Mouse (Mus musculus): ENCODE results near the gene Fut8. TPM values are rescaled to one million over a fixed set of nuclear protein-coding genes. Genes with fewer than 3 reads are reported as not detected.
A peak's percentile ranks its signal among the peaks of the same experiment; 100 is the strongest.

Gene Fut8
- polyA plus RNA-seq (2014; fragmentation: Nextera tagmentation; extraction: Ambion mirVana): 17.2 and 19.4 TPM in 2 replicates

DNA sequence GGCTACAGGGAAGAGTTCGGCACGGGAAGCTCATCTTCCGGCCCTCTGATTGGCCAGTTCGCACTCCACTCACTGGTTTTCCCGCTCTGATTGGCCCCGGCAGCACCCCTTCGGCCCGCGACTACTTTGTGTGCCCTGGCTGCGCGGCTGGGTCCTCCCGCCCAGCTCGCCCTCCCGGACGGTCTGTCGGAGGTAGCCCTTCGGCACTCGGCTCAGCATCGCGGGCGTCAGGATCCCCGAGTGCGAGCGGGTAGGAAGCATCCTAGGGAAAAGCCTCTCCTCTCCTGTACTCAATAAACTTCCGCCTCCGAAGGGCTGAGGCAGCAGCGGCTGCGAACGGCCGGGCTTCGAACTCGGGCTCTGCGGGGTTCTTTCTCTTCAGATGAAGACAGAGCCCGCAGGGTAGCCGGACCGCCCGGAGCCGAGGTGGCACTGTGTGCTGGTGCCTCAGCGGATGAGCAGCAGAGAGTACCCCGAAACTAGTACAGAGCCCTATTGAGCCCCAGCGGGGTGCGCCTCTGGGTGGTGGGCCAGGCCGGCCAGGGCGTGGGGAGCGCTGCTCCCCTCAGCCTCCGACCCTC lies at the start of gene Fut8:
Fut8 (plus strand) TSS at position 176 of the 581 bp plus-strand sequence.
- Histone ChIP-seq H3K27me3 (replicated peaks; ENCODE audit: control insufficient read depth, insufficient read depth, low read length) (no peaks in the 10 kb centered on the region), H3K27ac (ENCODE audit: low read depth) (peak within 1 kb of the TSS; percentile 88), H3K4me3 (ENCODE audit: low read depth, low read length) (peak within 1 kb of the TSS; percentile 73), H3K9ac (ENCODE audit: low read length) (peak within 1 kb of the TSS; percentile 87), H3K4me1 (replicated peaks; ENCODE audit: control insufficient read depth, insufficient read depth, low read length) (peaks cover 5% of the 10 kb centered on the region; the same call in 1 of the 2 replicates), H3K4me2 (ENCODE audit: low read length) (peak within 1 kb of the TSS; percentile 83), H3K9me3 (ENCODE audit: control insufficient read depth, low read length) (no peaks in the 10 kb centered on the region), H3K36me3 (ENCODE audit: control insufficient read depth, insufficient read depth, low read length) (no peaks in the 10 kb centered on the region)
- peak; percentile 92 for DNase-seq (ENCODE audit: low spot score)
- peak; percentile 78 for ATAC-seq (replicated peaks; ENCODE audit: low FRiP score, low TSS enrichment, low read depth)
- WGBS: under 1% methylated on average over 46 of the region's 46 CpGs

DNA sequence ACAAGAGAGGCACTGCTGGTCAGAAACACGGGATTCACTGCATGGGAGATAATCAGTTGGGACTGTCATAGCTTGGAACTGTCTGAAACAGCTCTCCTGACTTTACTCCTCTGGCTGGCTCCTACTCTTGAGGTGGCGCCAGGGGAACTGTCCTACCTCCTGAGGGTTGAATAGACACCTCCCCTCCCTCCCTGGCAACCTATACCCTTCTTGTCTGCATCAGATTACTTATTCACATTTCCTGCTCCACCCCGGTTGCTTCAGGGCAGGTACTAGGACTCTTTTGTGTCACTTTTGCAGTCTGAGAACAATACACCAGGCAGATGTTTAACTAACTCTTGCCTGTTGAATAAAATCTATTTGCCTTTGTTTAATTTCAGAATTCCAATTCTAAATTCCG lies 48.8 kb upstream of the Fut8 start:
- H3K36me3 ChIP-seq (ENCODE audit: control insufficient read depth, insufficient read depth, low read length): no peaks in the 10 kb centered on the region
- H3K9ac ChIP-seq (ENCODE audit: low read length): no peak overlapping the region
- H3K4me3 ChIP-seq (ENCODE audit: low read depth, low read length): no peak overlapping the region
- ATAC-seq (replicated peaks; ENCODE audit: low FRiP score, low TSS enrichment, low read depth) (no peak), DNase-seq (ENCODE audit: low spot score) (no peak)
- no peaks in the 10 kb centered on the region for H3K4me1 ChIP-seq (replicated peaks; ENCODE audit: control insufficient read depth, insufficient read depth, low read length)
- no peaks in the 10 kb centered on the region for H3K27me3 ChIP-seq (replicated peaks; ENCODE audit: control insufficient read depth, insufficient read depth, low read length)
- 34% methylated on average over 4 of the region's 4 CpGs for WGBS
- H3K4me2 ChIP-seq (ENCODE audit: low read length): no peak overlapping the region
- no peak overlapping the region for H3K27ac ChIP-seq (ENCODE audit: low read depth)
- no peaks in the 10 kb centered on the region for H3K9me3 ChIP-seq (ENCODE audit: control insufficient read depth, low read length)

DNA sequence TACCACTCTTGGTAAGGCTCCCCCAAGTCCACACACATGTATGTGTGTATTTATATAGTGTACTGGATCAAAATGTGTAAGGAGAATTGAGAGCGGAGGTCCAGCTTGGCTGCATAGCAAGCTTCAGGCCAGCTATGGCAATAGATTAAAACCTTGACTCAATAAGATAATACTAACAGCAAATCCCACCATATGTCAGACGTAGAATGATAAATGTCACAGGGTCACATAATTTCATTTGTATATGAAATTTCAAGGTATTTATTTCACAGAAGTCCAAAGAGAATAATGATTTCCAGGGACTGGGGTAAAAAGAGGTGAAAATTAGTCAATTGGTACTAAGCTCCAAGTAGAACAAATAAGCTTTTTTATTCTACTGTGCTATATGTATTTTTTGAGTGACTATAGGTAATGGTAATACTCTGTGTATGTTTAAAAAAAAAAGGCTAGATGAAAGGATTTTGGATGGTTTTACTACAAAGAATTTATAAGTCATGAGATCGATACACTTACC lies 47.9 kb upstream of the Fut8 start:
- ATAC-seq (replicated peaks; ENCODE audit: low FRiP score, low TSS enrichment, low read depth): no peak

GRCm38 (mm10) chr12:77191478-77192271 lies 46.2 kb upstream of the Fut8 start:
- no peak overlapping the region for H3K27ac ChIP-seq (ENCODE audit: low read depth)
- H3K27me3 ChIP-seq (replicated peaks; ENCODE audit: control insufficient read depth, insufficient read depth, low read length): no peaks in the 10 kb centered on the region
- 84% methylated on average over 9 of the region's 9 CpGs for WGBS
- H3K4me3 ChIP-seq (ENCODE audit: low read depth, low read length): no peak overlapping the region
- no peak overlapping the region for H3K4me2 ChIP-seq (ENCODE audit: low read length)
- ATAC-seq (replicated peaks; ENCODE audit: low FRiP score, low TSS enrichment, low read depth) (no peak), DNase-seq (ENCODE audit: low spot score) (no peak)
- 0 out of 2 replicates have a peak, but pooled peaks cover 2% of the 10 kb centered on the region for H3K9me3 ChIP-seq (ENCODE audit: control insufficient read depth, low read length)
- H3K4me1 ChIP-seq (replicated peaks; ENCODE audit: control insufficient read depth, insufficient read depth, low read length): no peaks in the 10 kb centered on the region
- H3K36me3 ChIP-seq (ENCODE audit: control insufficient read depth, insufficient read depth, low read length): no peaks in the 10 kb centered on the region
- H3K9ac ChIP-seq (ENCODE audit: low read length): no peak overlapping the region

More for the DNA sequence above, 47.9 kb upstream of the Fut8 start:
- H3K4me2 ChIP-seq (ENCODE audit: low read length): no peak overlapping the region
- H3K4me1 ChIP-seq (replicated peaks; ENCODE audit: control insufficient read depth, insufficient read depth, low read length): no peaks in the 10 kb centered on the region
- no peaks in the 10 kb centered on the region for H3K9me3 ChIP-seq (ENCODE audit: control insufficient read depth, low read length)
- H3K4me3 ChIP-seq (ENCODE audit: low read depth, low read length): no peak overlapping the region
- H3K36me3 ChIP-seq (ENCODE audit: control insufficient read depth, insufficient read depth, low read length): no peaks in the 10 kb centered on the region
- H3K27me3 ChIP-seq (replicated peaks; ENCODE audit: control insufficient read depth, insufficient read depth, low read length): no peaks in the 10 kb centered on the region
- no peak for DNase-seq (ENCODE audit: low spot score)
- WGBS: 82% methylated on average over 3 of the region's 3 CpGs
- no peak overlapping the region for H3K9ac ChIP-seq (ENCODE audit: low read length)
- H3K27ac ChIP-seq (ENCODE audit: low read depth): no peak overlapping the region

GRCm38 (mm10) chr12:77192714-77193113 lies 45.2 kb upstream of the Fut8 start:
- no peak overlapping the region for H3K27ac ChIP-seq (ENCODE audit: low read depth)
- 79% methylated on average over 3 of the region's 3 CpGs for WGBS
- no peak overlapping the region for H3K4me2 ChIP-seq (ENCODE audit: low read length)
- no peaks in the 10 kb centered on the region for H3K36me3 ChIP-seq (ENCODE audit: control insufficient read depth, insufficient read depth, low read length)
- ATAC-seq (replicated peaks; ENCODE audit: low FRiP score, low TSS enrichment, low read depth) (no peak), DNase-seq (ENCODE audit: low spot score) (no peak)
- H3K4me3 ChIP-seq (ENCODE audit: low read depth, low read length): no peak overlapping the region
- no peaks in the 10 kb centered on the region for H3K27me3 ChIP-seq (replicated peaks; ENCODE audit: control insufficient read depth, insufficient read depth, low read length)
- H3K9me3 ChIP-seq (ENCODE audit: control insufficient read depth, low read length): 0 out of 2 replicates have a peak, but pooled peaks cover 2% of the 10 kb centered on the region
- no peak overlapping the region for H3K9ac ChIP-seq (ENCODE audit: low read length)
- H3K4me1 ChIP-seq (replicated peaks; ENCODE audit: control insufficient read depth, insufficient read depth, low read length): no peaks in the 10 kb centered on the region

DNA sequence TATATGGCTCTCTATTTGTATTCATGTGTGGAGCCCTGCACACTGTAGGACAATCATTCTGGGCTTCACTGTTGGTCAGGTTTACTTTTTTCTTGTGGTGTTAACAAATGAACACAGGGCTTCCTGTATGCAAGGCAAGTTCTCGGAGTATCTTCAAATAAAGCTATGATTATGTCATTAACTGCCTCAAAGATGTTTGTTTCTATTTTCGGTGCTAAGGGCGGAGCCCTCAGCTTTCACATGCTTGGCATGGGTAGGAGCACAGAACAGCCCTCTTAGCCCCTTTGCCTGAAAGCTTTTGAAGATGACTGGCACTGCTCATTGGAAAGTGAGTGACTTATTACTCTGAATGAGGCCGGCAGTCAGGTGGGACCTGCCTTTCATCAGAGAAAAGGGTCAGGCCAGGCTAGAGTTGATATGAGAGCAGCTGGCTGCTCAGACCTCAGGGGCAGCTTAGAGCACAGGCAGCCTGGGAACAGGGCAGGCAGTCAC lies 44.7 kb upstream of the Fut8 start:
- Histone ChIP-seq H3K9me3 (ENCODE audit: control insufficient read depth, low read length) (0 out of 2 replicates have a peak, but pooled peaks cover 2% of the 10 kb centered on the region), H3K4me3 (ENCODE audit: low read depth, low read length) (no peak overlapping the region), H3K36me3 (ENCODE audit: control insufficient read depth, insufficient read depth, low read length) (no peaks in the 10 kb centered on the region), H3K4me2 (ENCODE audit: low read length) (no peak overlapping the region), H3K27me3 (replicated peaks; ENCODE audit: control insufficient read depth, insufficient read depth, low read length) (no peaks in the 10 kb centered on the region), H3K27ac (ENCODE audit: low read depth) (no peak overlapping the region), H3K4me1 (replicated peaks; ENCODE audit: control insufficient read depth, insufficient read depth, low read length) (no peaks in the 10 kb centered on the region), H3K9ac (ENCODE audit: low read length) (no peak overlapping the region)
- WGBS: 54% methylated on average over 4 of the region's 4 CpGs
- ATAC-seq (replicated peaks; ENCODE audit: low FRiP score, low TSS enrichment, low read depth) (no peak), DNase-seq (ENCODE audit: low spot score) (peak; percentile 50)

GRCm38 (mm10) chr12:77195044-77195443 lies 42.9 kb upstream of the Fut8 start:
- WGBS: 65% methylated on average over 2 of the region's 2 CpGs
- DNase-seq (ENCODE audit: low spot score) (no peak), ATAC-seq (replicated peaks; ENCODE audit: low FRiP score, low TSS enrichment, low read depth) (no peak)
- Histone ChIP-seq H3K4me3 (ENCODE audit: low read depth, low read length) (no peak overlapping the region), H3K4me1 (replicated peaks; ENCODE audit: control insufficient read depth, insufficient read depth, low read length) (no peaks in the 10 kb centered on the region), H3K36me3 (ENCODE audit: control insufficient read depth, insufficient read depth, low read length) (no peaks in the 10 kb centered on the region), H3K27ac (ENCODE audit: low read depth) (no peak overlapping the region), H3K9ac (ENCODE audit: low read length) (no peak overlapping the region), H3K27me3 (replicated peaks; ENCODE audit: control insufficient read depth, insufficient read depth, low read length) (no peaks in the 10 kb centered on the region), H3K9me3 (ENCODE audit: control insufficient read depth, low read length) (0 out of 2 replicates have a peak, but pooled peaks cover 2% of the 10 kb centered on the region), H3K4me2 (ENCODE audit: low read length) (no peak overlapping the region)

- no peak for ATAC-seq (replicated peaks; ENCODE audit: low FRiP score, low TSS enrichment, low read depth)
- Histone ChIP-seq H3K4me1 (replicated peaks; ENCODE audit: control insufficient read depth, insufficient read depth, low read length) (no peaks in the 10 kb centered on the region), H3K4me2 (ENCODE audit: low read length) (no peak overlapping the region), H3K36me3 (ENCODE audit: control insufficient read depth, insufficient read depth, low read length) (no peaks in the 10 kb centered on the region), H3K27me3 (replicated peaks; ENCODE audit: control insufficient read depth, insufficient read depth, low read length) (no peaks in the 10 kb centered on the region), H3K9me3 (ENCODE audit: control insufficient read depth, low read length) (0 out of 2 replicates have a peak, but pooled peaks cover 2% of the 10 kb centered on the region), H3K4me3 (ENCODE audit: low read depth, low read length) (no peak overlapping the region), H3K27ac (ENCODE audit: low read depth) (no peak overlapping the region), H3K9ac (ENCODE audit: low read length) (no peak overlapping the region)
- DNase-seq (ENCODE audit: low spot score): no peak
- WGBS: 96% methylated on average over 2 of the region's 2 CpGs
Measured at GRCm38 (mm10) chr12:77196529-77197095, 41.3 kb upstream of the Fut8 start.
